Mouse (Mus musculus) naive thymus-derived CD4-positive, alpha-beta T cell, adult 2 months (primary cell): ENCODE data around the gene Klrg1.

Experiments
- DNase-seq: peaks from one replicate; pipeline ENCODE4 v3.0.0-alpha.2; 2011; ENCODE audit warnings: low read depth

Gene Klrg1

GRCm38 (mm10) chr6:122282782-122283181, at the start of gene Klrg1:
Gene Klrg1 (minus strand): TSS chr6:122282882.
- no peak for DNase-seq

DNA sequence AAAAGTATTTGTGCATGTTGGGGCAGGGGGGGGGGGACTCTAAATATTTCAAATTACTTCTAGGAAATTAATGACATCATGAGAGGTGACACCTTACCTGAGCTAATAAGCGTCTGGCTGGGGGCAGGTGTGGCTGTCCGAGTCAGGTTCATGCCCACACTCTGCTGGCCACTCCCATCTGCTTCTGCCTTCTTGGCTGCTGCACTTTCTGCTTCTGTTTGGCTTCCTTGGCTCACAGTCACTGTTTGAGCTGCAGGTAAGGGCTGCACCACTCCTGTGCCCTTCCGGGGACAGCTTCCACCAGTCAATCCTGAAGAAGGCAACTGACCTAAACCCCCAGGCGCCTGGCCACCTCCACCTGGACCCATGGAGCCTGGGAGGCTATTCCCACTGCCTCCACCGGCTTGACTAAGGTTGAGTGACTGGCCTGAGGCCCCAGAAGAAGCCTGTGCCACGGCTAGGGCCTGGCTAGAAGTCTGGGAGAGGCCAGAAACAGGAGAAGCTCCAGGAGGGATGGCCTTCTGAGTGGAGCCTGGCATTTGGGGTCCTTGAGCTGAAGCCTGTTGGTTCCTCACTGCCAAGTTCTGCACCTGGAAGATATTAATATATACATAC, 42.8 kb upstream of the Klrg1 start:
- DNase-seq, result no peak

GRCm38 (mm10) chr6:122318726-122319125, 36.0 kb upstream of the Klrg1 start:
- no peak for DNase-seq

DNA sequence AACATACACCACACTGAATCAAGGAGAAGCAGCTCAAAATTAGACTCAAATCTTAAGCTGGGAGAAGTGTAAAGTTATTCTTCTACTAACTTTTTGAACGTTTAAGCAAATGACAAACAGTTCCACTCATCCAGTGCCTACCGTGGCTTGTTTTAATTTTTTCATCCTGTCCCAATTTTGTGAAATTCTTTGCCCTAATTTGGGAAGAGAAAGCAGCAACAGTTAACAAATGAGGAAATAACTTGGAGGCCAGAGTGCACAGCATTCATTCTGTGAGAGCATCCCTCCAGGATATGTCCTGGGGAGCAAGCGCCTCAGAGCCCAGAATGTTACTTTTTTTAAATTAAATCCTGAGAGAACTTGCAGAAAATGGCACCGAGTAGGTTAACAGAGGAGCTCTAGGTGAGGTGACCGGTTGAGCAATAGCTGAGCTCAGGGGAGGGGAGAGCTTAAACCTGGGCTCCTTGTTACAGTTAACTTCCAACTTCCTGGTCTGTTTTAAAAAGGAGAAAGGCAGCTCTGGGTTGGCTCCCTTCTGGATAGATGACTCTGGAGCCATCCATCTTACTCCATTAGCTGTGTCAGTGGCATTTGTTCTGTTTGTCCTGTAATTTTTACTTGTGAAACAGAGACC, 27.6 kb upstream of the Klrg1 start:
- DNase-seq, result no peak

DNA sequence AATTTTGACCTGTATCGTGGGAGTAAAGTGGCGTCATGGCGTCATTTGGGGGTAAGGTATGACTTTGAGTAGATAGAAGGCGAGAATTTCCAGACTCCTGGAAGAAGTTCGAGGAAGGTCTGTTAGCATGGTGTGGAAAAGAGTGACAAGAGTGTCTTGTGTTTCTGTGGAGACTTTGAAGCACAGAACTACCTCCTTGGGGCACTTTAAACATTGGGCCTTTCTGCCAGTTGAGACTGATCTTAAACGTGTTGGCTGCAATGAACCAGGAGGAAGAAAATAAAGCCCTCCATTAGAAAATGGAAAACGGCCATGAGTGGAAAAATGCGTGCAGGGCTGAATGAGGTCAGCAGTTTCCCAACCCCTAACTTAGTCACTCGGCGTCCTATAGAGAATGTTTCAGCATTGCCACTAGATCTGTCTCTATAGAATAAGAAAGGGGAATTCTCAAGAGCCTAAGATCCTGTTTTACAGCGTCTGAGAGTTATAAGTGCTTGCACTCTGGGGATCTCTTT, 26.8 kb upstream of the Klrg1 start:
- DNase-seq, result no peak

- peak; percentile 98 for DNase-seq
These were observed 26.1 kb upstream of the Klrg1 start, which contains the start of gene M6pr for GRCm38 (mm10) chr6:122308505-122309393. Gene M6pr (plus strand): TSS chr6:122308720.

DNA sequence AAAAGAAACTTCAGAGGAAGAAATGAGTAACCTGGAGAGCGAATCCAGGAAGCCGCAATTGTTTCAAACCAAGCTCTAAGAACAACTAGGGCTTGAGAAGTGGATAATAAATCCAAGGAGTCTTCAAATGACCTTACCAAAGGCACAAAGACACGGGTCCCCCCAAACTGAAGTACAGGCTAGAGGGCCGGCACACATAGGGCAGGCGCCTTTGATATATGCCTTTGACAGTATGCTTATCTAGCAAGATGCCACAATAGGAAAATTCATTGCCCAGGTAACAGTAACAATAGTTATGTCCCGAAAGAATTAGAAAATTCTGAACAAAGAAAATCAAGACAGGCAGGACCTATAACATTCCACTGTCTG, 25.4 kb upstream of the Klrg1 start:
- no peak for DNase-seq

DNA sequence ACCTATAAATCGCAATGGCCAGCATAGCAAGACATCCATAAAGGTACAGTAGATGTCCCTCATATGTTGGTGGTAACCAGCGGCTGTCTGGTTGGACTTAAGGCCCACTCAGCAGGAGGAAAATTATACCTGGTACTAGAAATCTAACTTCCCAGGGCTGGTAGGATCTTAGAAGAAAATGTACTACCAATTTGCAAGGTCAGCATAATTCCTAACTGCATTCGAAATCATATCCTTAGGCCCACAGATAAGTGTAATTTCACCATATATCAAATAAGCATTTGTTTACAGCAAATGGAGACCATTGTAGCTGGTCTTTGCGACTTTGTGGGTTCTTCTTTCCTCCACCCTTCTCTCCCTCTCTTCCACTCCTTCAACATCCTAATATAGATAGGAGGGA, 24.0 kb upstream of the Klrg1 start:
- no peak for DNase-seq

DNA sequence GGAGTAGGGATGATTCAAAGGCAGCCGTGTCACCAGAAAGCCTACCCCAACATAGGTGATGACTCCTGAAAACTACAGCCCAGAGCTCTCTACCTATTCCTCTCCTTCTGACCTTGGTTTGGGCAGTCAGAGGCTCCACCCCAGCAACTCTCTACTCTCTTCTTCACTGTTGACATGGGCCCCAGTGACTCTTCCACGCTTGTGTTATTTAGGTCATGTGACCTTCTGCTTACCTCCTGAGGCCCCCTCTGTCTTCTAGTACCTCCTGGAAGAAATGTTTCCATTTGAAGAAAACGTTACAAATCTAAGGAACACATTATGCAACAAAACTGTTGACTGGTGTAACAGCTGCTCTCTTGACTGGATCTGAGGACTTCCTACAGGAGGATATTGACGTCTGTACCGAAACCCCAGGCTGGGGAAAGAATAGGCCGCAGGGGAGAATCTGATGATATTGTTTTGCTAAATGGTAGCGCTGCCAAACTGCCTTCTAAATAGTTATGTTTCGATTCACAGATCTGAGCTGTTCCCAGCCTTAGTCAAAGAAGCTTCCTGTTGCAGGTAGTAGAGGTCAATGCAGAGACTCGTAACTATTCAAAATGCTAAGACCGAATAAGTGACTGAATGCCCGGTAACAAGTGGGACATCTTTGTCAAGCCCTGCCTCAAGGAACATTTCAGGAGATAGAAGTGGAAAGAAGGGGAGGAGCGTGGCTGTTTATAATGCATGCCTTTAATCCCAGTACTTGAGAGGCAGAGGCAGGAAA, 22.3 kb upstream of the Klrg1 start:
- no peak for DNase-seq

- peak; percentile 88 for DNase-seq
These were observed 21.7 kb upstream of the Klrg1 start for GRCm38 (mm10) chr6:122304355-122304754.

GRCm38 (mm10) chr6:122303526-122303925, 20.8 kb upstream of the Klrg1 start:
- DNase-seq, result no peak

- DNase-seq, result no peak
These were observed 20.0 kb upstream of the Klrg1 start for GRCm38 (mm10) chr6:122302661-122303060.

DNA sequence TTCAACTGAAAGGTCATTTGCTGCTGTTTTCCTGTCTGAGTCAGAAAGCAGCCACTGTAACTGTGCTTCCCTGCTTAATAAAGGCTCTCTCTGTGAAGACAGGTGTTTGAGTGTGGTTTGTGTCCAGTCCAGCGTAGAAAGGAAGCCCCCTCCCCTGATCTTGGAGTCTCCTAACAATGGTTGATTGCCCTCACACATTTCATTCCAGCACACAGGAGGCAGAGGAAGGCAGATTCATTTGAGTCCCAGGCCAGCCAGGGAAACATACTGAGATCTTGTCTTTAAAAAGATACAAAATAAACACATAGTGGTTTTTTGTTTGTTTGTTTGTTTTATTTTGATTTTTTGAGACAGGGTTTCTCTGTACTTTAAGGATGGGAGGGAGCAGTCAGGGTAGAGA, 19.4 kb upstream of the Klrg1 start:
- DNase-seq, result no peak

DNA sequence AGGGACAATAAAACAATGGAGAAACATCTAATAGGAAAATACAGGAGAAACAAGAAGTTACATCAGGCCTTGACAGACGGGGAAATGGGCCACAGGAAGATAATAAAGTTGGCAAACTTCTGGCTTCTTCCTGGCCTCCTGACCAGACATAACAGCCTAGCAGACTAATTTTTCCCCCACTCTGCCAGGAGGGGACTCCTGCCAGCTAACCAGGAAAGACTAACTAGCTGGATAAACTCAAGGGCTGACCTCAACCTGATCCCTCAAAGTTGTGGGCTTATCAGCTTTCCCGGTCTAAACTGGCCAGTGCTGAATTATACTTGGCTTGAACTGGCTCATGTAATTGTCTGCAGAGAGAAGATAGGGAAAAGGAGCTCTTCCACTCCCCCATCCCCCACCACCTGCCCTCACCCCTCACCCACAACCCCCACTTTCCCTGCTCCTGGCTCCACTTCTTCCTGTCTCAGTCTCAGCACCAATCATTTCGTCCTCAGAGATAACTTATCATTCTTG, 17.0 kb upstream of the Klrg1 start:
- DNase-seq, result no peak

DNA sequence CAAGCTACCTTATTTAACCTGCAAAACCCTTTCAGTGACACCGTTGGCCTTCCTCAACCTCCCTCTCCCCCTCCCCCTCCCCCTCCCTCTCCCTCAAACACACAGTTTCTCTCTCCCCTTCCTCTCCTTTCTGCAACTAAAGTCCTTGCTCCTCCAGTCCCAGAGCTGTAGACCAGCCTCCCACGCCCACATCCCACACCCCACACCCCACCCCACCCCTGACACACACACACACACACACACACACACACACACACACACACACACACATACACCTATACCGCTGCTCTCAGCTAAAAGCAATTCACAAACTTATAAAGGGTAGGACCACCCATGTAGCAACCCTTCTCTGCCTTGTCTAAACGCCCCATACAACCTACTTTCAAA, 15.5 kb upstream of the Klrg1 start:
- DNase-seq, result no peak

GRCm38 (mm10) chr6:122297279-122298222, 14.9 kb upstream of the Klrg1 start:
- DNase-seq, result no peak

DNA sequence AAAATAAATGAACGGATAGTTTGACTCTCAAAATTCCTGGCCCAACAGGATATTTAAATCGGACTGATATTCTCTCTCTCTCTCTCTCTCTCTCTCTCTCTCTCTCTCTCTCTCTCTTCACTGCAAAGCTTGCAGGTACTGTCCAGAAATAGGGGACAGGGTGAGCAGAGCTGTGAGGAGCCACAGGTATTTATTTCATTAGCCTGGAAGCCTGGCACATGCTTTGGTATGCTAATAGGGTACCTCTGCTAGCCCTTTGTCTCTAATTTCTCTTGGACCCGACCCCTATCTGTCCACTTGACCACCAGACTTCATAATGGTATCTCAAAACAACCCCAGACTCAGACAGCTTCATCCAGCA, 14.2 kb upstream of the Klrg1 start:
- DNase-seq, result no peak

DNA sequence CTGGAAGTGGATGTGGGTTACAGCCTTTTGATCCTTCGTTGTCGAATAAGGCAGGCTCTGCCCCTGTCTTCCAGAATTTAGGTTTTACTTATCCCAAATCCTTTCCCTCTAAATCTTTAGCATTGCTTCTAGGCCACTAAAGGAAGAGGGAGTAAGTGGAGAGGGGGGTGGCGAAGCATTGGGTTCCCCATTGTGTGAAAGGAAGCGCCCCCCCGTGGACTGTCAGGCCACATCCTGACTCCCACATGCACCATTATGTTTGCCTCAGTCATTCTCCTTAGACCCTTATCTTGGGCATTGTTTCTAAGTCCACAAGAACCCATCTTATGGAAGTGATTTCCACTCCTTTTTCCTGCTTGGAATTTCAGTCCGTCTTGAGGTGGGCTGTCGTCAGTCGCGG, 12.6 kb upstream of the Klrg1 start:
- no peak for DNase-seq

DNA sequence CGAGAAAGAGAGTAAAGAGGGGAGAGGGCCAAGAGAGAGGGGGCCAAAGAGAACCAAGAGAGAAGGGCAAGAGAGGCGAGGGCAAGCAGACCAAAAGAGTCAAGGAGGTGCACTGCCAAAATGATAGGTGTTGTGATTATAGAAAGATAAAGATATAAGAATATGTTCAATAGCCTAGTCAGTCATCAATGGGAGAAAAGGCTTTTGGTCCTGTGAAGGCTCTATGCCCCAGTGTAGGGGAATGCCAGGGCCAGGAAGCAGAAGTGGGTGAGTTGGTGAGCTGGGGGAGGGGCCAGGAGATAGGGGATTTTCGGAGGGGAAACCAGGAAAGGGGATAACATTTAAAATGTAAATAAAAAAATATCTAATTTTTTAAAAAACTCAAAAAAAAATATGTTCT, 11.6 kb upstream of the Klrg1 start:
- no peak for DNase-seq

DNA sequence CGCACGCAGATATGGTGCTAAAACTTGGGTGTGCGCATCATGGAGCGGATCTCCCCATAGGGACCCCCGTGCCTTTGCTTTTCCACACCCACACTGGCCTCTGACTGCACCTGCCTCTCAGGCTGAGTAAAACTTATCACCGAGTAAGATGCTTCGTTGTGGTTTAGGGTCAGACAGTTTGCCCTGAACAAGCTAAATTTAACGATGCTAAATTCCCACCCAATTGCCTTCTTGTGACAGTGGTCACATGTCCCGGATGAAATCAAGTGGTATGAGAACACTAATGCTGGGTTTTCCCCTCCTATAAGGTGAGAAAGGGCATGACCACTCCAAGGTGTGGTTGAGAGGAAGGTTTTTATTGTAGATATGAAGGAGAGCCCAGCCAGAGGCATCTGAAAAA, 11.1 kb upstream of the Klrg1 start:
- DNase-seq, result no peak

GRCm38 (mm10) chr6:122293121-122293520, 10.4 kb upstream of the Klrg1 start:
- DNase-seq, result no peak
